Mouse (Mus musculus): ENCODE results near the gene Fam71b. TPM values are rescaled to one million over a fixed set of nuclear protein-coding genes. Genes with fewer than 3 reads are reported as not detected.

Gene Fam71b
- polyA plus RNA-seq, 1 experiment from 2014 or later: not detected

DNA sequence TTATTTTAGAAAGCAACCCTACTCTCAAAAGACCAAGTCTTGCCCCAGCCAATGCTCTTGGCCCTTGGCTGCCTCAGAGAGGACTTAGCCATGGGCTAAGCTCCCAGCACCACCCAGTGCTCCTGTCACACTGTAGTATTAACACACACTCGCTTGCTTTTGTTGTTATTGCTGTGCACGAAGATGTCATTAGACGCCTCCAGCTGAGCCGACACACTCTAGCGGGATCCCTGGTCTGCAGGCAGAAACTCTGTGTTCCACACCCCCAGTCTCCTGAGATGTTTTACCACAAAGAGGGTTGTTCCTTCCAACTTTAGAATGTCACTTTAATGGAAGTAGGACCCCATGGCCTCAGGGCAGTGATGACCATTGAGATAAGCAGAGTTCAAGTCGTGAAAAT, 7.9 kb upstream of the Fam71b start:
- Histone ChIP-seq H3K27me3 (no peaks in the 10 kb centered on the region), H3K9me3 (replicated peaks) (no peaks in the 10 kb centered on the region), H3K9ac (no peak overlapping the region), H3K27ac (0 out of 2 replicates have a peak overlapping the region, but pooled peaks have one; percentile 41), H3K36me3 (no peaks in the 10 kb centered on the region), H3K4me3 (replicated peaks) (no peak overlapping the region), H3K4me2 (0 out of 2 replicates have a peak overlapping the region, but pooled peaks have one; percentile 1), H3K4me1 (no peaks in the 10 kb centered on the region)
- 0 out of 2 replicates have a peak, but pooled peaks have one; percentile 25 for ATAC-seq (replicated peaks; ENCODE audit: low FRiP score)
- 48% methylated on average over 6 of the region's 6 CpGs for WGBS

DNA sequence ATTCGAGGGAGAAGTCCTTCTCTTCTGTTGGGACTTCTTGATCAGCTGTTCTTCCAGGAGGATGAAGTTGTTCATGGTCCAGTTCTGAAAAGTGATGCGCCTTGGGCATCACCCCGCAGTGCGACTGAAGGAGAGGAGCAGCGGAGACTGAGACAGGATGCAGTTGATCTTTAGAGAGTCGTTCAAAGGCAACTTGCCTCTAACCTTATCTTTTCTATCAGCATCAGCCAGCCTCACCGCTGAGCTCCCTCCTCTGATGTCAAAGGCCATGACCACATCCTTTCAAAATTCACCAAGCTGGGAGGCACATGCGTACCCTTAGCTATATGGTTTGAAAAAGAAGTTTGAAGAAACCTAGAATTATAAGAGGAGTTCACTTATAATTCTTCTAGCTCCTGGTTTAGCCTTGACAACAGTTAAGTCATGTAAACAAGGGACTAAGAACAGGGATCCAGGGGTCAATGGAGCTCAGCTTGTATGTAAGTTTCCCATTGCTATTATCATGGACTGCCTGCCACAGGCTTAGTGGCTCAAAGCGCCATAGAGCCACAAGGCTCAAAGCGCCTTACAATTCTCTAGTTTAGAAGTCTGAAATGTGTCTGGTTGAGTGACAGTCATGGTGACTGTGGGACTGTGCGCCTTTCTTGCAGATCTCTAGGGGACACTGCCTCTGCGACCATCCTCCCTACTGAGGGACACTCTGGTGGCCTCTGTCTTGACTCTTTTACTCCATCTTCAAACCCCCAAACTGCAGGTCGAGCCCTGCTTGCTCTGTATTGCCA, 6.8 kb upstream of the Fam71b start, which contains the start of gene Itk:
Gene Itk (minus strand): TSS at position 180 of the 782 bp plus-strand sequence.
- no peak within 1 kb of the TSS for H3K4me3 ChIP-seq (replicated peaks)
- 72% methylated on average over 13 of the region's 13 CpGs for WGBS

DNA sequence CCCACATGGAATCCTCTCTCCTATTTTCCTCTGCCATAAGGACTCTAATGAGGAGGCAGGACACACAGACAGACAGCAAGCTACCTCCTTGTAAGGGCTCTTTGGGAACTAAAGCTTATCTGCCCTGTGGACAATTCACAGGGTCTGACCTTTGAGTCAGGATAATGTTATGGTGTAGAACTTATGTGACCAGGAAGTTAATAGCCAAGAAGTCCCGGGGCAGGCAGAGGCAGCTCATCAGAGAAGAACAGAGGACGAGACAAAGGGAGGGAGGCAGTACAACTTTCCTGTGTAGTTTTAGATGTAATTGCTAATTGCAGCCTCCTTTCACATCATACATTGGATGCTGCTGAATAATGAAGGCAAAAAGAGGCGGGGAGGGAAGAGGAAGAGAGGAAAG, 5.7 kb upstream of the Fam71b start:
- Histone ChIP-seq H3K27me3 (no peaks in the 10 kb centered on the region), H3K4me1 (0 out of 2 replicates have a peak, but pooled peaks cover 2% of the 10 kb centered on the region), H3K36me3 (no peaks in the 10 kb centered on the region), H3K9me3 (replicated peaks) (no peaks in the 10 kb centered on the region), H3K4me3 (replicated peaks) (no peak overlapping the region), H3K4me2 (no peak overlapping the region), H3K27ac (no peak overlapping the region), H3K9ac (no peak overlapping the region)
- no peak for ATAC-seq (replicated peaks; ENCODE audit: low FRiP score)
- WGBS: 52% methylated on average over 3 of the region's 3 CpGs

More for the DNA sequence above, 6.8 kb upstream of the Fam71b start, which contains the start of gene Itk:
- Histone ChIP-seq H3K4me1 (0 out of 2 replicates have a peak, but pooled peaks cover 2% of the 10 kb centered on the region), H3K27ac (0 out of 2 replicates have a peak within 1 kb of the TSS, but pooled peaks have one; percentile 41), H3K9ac (no peak within 1 kb of the TSS), H3K27me3 (no peaks in the 10 kb centered on the region), H3K36me3 (no peaks in the 10 kb centered on the region), H3K9me3 (replicated peaks) (no peaks in the 10 kb centered on the region), H3K4me2 (0 out of 2 replicates have a peak within 1 kb of the TSS, but pooled peaks have one; percentile 1)
- no peak for ATAC-seq (replicated peaks; ENCODE audit: low FRiP score)

DNA sequence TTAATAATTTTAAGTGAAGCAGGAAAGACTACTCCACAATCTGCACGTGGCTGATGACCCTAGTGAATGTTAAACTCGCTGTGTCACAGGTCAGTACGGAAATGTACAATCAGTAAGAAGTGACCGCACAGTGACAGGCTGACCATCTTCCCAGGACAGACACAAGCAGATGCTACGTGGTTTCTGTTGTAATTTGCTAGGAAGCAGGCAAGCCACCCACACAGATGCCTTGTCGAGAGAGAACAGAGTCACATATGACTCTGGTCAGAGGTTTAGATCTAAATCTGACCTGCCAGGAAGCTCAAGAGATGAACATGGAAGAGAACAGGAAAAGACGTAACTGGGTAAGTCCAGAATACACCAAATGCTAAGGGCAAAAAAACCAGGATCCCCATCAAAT, 3.5 kb upstream of the Fam71b start:
- Histone ChIP-seq H3K4me1 (0 out of 2 replicates have a peak, but pooled peaks cover 2% of the 10 kb centered on the region), H3K36me3 (no peaks in the 10 kb centered on the region), H3K4me3 (replicated peaks) (no peak overlapping the region), H3K27ac (no peak overlapping the region), H3K4me2 (no peak overlapping the region), H3K9ac (no peak overlapping the region), H3K27me3 (no peaks in the 10 kb centered on the region), H3K9me3 (replicated peaks) (no peaks in the 10 kb centered on the region)
- WGBS: 70% methylated on average over 7 of the region's 7 CpGs
- ATAC-seq (replicated peaks; ENCODE audit: low FRiP score): no peak

DNA sequence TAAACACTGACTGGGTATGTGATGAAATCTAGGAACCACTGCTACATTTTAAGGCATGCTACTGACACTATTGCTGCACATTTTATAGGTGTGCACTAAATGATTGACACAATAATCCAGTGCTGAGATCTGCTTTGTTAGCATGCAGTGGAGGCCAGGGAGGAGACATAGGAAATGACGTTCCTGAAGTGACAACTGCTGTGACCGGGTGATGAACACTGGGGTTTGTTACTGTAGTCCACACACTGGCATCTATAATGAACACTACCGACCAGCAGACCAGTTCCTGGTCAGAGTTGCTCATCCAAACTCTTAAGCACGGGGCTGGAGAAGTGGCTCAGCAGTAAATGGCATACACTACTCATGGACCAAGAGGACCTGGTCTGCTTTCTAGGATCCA, 2.9 kb upstream of the Fam71b start:
- Histone ChIP-seq H3K36me3 (no peaks in the 10 kb centered on the region), H3K9ac (no peak overlapping the region), H3K4me3 (replicated peaks) (no peak overlapping the region), H3K27ac (no peak overlapping the region), H3K9me3 (replicated peaks) (no peaks in the 10 kb centered on the region), H3K4me1 (0 out of 2 replicates have a peak, but pooled peaks cover 2% of the 10 kb centered on the region), H3K27me3 (no peaks in the 10 kb centered on the region), H3K4me2 (no peak overlapping the region)
- ATAC-seq (replicated peaks; ENCODE audit: low FRiP score): no peak
- 83% methylated on average over 4 of the region's 4 CpGs for WGBS

DNA sequence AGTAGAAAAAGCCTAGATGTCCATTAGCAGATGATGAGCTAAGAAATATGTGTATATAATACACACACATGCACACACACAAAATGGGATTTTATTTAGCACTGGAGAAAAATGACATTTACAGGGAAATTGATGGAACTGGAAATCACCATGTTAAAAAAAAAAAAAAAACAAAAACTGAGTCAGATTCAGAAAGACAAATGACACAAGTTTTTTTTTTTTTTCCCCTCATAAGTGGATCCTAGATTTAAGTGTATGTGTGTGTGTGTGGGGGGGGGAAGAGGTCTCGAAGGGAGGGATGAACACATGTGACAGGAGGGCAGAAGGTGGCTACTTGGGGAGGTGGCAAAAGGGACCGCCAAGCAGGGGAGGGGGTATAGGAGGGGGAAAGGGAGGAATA, 1.3 kb upstream of the Fam71b start:
- Histone ChIP-seq H3K4me3 (replicated peaks) (no peak overlapping the region), H3K27ac (no peak overlapping the region), H3K27me3 (no peaks in the 10 kb centered on the region), H3K9ac (no peak overlapping the region), H3K4me2 (no peak overlapping the region), H3K4me1 (0 out of 2 replicates have a peak, but pooled peaks cover 2% of the 10 kb centered on the region), H3K9me3 (replicated peaks) (no peaks in the 10 kb centered on the region), H3K36me3 (no peaks in the 10 kb centered on the region)
- no peak for ATAC-seq (replicated peaks; ENCODE audit: low FRiP score)
- WGBS: 82% methylated on average over 2 of the region's 2 CpGs

DNA sequence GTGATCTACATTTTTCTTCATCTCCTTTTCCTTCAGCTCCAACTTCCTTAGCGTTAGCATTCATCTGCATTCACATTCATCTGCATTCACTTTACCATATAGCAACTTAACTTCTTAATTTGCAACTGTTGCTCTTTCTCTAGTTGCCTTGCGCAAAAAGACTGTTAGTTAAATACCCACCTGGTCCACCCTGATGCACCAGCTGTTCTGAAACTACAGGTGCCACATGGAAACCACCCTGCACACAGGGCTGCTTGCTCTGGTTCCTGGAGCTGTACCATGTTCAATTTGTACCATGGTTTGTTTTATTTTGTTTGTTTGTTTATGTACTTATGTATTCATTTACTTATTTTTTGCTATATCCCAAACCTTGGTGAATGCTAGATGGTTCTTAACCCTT, 661 bp upstream of the Fam71b start:
- no peak overlapping the region for H3K9ac ChIP-seq
- no peaks in the 10 kb centered on the region for H3K36me3 ChIP-seq
- no peak overlapping the region for H3K4me3 ChIP-seq (replicated peaks)
- 94% methylated on average over 2 of the region's 2 CpGs for WGBS
- no peaks in the 10 kb centered on the region for H3K27me3 ChIP-seq
- 0 out of 2 replicates have a peak, but pooled peaks cover 2% of the 10 kb centered on the region for H3K4me1 ChIP-seq
- H3K27ac ChIP-seq: no peak overlapping the region
- ATAC-seq (replicated peaks; ENCODE audit: low FRiP score): no peak
- H3K4me2 ChIP-seq: no peak overlapping the region
- no peaks in the 10 kb centered on the region for H3K9me3 ChIP-seq (replicated peaks)

DNA sequence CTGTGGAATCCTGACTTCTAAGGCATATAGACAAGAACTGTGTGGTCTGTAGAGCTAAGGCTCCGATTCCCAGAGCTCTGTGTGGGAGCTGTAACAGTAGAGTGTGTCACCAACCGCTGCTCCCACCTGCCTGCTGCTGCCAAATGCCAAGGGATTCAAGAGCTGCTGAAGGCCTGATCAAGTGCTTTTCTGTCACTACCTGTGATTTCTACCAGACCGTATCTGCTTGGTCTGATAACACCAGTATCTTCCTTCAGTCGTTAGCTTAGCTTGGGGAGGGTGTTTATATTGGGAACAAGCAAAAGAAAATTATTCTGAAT, 461 bp downstream of the Fam71b start:
- H3K4me2 ChIP-seq: no peak overlapping the region
- no peak overlapping the region for H3K27ac ChIP-seq
- no peak overlapping the region for H3K4me3 ChIP-seq (replicated peaks)
- no peak overlapping the region for H3K9ac ChIP-seq
- H3K4me1 ChIP-seq: peaks cover 6% of the 10 kb centered on the region
- H3K9me3 ChIP-seq (replicated peaks): no peaks in the 10 kb centered on the region
- 73% methylated on average over 4 of the region's 4 CpGs for WGBS
- ATAC-seq (replicated peaks; ENCODE audit: low FRiP score): no peak
- no peaks in the 10 kb centered on the region for H3K27me3 ChIP-seq
- H3K36me3 ChIP-seq: no peaks in the 10 kb centered on the region

DNA sequence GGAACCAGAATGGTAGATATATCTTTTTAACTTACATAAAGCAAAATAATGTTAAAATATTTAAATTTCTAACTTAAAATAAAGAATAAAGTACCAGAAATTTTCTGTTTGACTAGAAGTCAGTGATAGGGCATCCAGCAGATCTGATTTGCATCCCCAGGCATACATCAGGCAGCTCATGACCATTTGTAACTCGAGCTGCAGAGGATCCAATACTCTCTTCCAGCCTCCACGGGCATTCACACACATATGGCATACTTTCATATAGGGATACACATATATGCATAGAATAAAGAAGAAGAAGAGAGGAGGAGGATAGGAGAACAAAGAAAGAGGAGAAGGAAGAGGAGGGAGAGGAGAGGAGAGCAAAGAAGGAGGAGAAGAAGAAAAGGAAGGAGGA, 1.5 kb downstream of the Fam71b start:
- H3K9me3 ChIP-seq (replicated peaks): no peaks in the 10 kb centered on the region
- no peak for ATAC-seq (replicated peaks; ENCODE audit: low FRiP score)
- H3K9ac ChIP-seq: no peak overlapping the region
- peaks cover 6% of the 10 kb centered on the region for H3K4me1 ChIP-seq
- H3K36me3 ChIP-seq: no peaks in the 10 kb centered on the region
- H3K27ac ChIP-seq: no peak overlapping the region
- H3K4me2 ChIP-seq: no peak overlapping the region
- H3K27me3 ChIP-seq: no peaks in the 10 kb centered on the region
- WGBS: 54% methylated on average over 2 of the region's 2 CpGs
- H3K4me3 ChIP-seq (replicated peaks): no peak overlapping the region

DNA sequence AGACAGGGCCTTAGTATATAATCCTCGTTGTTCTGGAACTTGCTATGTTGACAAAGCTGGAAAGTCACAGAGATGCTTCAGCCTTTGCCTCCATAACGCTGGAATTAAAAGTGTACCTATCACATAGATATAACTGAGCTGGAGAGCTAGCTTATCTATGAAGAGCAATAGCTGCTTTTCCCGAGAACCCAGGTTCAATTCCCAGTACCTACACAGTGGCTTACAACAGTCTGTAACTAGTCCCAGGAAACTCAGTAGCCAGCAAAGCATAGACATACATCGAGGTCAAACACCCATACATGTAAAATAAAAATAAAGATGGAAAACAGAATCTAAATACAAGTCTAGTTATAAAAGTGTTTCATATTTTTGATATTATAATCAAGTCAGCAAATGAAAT, 2.1 kb downstream of the Fam71b start:
- 84% methylated on average over 4 of the region's 4 CpGs for WGBS
- H3K9ac ChIP-seq: no peak overlapping the region
- H3K4me3 ChIP-seq (replicated peaks): no peak overlapping the region
- no peak overlapping the region for H3K27ac ChIP-seq
- no peaks in the 10 kb centered on the region for H3K9me3 ChIP-seq (replicated peaks)
- H3K36me3 ChIP-seq: no peaks in the 10 kb centered on the region
- no peak overlapping the region for H3K4me2 ChIP-seq
- H3K4me1 ChIP-seq: peaks cover 6% of the 10 kb centered on the region
- no peak for ATAC-seq (replicated peaks; ENCODE audit: low FRiP score)
- no peaks in the 10 kb centered on the region for H3K27me3 ChIP-seq

DNA sequence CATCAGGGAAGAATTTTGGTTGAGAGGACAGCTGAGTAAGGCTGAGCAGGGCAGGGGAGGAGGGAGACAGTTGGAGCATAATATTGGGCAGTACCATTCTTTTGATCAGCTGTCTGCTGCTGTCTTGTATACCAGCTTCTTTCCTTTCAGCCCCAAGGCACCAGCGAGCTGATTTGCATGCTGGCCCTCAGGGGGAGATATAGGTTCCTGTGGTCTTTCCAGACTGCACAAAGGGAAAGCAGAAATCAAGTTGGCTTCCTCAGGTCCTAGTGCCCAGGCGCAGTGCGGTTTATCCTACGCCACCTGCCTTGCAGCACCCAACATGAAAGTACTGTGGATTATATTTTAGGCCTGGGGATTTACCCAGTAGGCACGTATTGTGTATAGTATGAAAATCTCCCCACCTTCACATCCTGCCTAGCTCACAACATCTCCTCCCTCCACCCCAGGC, 2.6 kb downstream of the Fam71b start:
- WGBS: 77% methylated on average over 5 of the region's 5 CpGs
- no peak for ATAC-seq (replicated peaks; ENCODE audit: low FRiP score)
- no peaks in the 10 kb centered on the region for H3K36me3 ChIP-seq

DNA sequence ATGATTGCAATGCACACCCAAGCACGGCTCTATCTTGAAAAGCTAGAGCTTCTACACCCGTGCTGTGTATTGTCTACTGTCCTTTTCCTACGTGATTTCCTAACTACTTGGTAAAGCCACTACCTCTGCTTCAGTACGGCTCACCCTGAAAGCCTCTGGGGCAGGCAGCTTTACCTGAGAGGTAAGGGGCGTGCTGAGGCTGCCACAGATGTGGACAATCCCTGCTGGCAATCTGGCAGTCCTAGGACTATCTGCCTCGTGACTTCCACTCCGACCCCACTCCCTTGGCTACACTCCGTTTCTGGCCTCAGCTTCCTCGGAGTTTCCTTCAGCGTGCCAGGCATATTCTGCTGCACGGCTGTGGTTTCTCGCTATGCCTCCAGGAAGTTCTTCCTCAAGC, 5.2 kb downstream of the Fam71b start:
- Histone ChIP-seq H3K9me3 (replicated peaks) (no peaks in the 10 kb centered on the region), H3K27me3 (0 out of 2 replicates have a peak, but pooled peaks cover 3% of the 10 kb centered on the region), H3K4me3 (replicated peaks) (no peak overlapping the region), H3K4me1 (peaks cover 4% of the 10 kb centered on the region), H3K27ac (peak overlapping the region; percentile 59; the same call in 1 of the 2 replicates), H3K36me3 (no peaks in the 10 kb centered on the region), H3K4me2 (no peak overlapping the region), H3K9ac (no peak overlapping the region)
- WGBS: 72% methylated on average over 12 of the region's 12 CpGs
- ATAC-seq (replicated peaks; ENCODE audit: low FRiP score): no peak; the same call in 1 of the 2 replicates

More for the DNA sequence above, 2.6 kb downstream of the Fam71b start:
- H3K4me2 ChIP-seq: no peak overlapping the region
- H3K4me1 ChIP-seq: peaks cover 6% of the 10 kb centered on the region
- no peaks in the 10 kb centered on the region for H3K27me3 ChIP-seq
- no peak overlapping the region for H3K9ac ChIP-seq
- no peaks in the 10 kb centered on the region for H3K9me3 ChIP-seq (replicated peaks)
- H3K27ac ChIP-seq: no peak overlapping the region
- no peak overlapping the region for H3K4me3 ChIP-seq (replicated peaks)
